Mouse (Mus musculus) fat pad, adult 2 months (tissue): ENCODE data around the gene Thsd1.
A peak's percentile ranks its signal among the peaks of the same experiment; 100 is the strongest.

Source experiments
- DNase-seq: peaks from one replicate; pipeline ENCODE4 v3.0.0-alpha.2; 2011; ENCODE audit warnings: low read depth, low spot score; ENCODE audit errors: extremely low read depth

Gene Thsd1

DNA sequence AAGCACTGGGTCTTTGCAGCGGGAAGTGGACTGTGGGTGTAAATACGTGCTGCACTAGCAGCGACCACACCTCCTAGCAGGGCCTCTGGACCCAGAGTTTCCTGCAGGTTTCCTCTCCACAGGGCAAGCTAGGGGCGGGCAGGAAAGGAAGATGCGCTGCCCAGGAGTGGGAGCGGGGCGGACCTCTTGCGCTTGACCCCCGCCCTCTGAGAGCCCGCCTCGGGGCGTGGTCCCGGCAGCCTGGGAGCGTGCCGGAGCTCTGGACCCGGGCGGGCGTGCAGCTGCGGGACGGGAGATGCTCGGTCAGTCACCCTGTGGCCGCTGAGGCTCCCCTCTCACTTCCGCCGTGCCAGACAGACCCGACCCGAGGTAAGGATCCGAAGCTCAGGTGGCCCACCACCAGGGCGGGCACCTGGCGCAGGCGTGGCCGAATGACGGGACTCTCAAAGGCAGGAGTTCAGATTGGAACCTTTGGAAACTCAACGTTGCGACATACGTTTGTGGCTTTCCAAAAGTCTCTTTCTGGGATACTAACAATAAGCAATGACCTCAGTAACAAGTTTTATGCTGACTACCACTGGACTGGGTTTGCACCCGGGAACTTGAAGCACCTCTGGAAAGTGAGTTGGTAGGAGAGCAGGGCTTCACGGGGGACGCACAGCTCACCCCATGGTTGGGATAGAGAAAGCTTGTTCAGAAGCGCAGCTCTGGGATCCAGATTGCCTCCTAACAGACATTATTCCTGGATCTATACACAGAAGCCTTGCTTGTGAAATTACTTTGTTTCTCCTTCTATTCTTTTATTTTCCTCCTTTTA is at the start of gene Thsd1:
TSS of gene Thsd1 (plus strand) at position 253 of the 817 bp plus-strand sequence.
- no peak for DNase-seq

DNA sequence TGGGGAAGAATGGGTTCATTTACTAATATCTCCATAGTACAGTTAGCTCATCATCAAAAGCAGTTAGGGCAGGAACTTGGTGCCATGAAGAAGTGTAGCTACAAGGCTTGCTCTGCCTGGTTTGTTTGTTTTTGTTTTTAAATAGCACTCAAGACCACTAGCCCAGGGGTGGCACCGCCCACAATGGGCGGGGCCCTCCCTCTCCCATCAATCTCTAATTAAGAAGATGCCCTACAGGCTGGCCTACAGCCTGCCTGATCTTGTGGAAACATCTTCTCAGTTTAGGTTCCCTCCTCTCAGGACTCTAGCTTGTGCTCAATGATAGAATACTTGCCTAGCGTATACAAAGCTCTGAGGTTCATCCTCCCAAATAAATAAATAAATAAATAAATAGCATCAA is 42.2 kb upstream of the Thsd1 start:
- DNase-seq = no peak

DNA sequence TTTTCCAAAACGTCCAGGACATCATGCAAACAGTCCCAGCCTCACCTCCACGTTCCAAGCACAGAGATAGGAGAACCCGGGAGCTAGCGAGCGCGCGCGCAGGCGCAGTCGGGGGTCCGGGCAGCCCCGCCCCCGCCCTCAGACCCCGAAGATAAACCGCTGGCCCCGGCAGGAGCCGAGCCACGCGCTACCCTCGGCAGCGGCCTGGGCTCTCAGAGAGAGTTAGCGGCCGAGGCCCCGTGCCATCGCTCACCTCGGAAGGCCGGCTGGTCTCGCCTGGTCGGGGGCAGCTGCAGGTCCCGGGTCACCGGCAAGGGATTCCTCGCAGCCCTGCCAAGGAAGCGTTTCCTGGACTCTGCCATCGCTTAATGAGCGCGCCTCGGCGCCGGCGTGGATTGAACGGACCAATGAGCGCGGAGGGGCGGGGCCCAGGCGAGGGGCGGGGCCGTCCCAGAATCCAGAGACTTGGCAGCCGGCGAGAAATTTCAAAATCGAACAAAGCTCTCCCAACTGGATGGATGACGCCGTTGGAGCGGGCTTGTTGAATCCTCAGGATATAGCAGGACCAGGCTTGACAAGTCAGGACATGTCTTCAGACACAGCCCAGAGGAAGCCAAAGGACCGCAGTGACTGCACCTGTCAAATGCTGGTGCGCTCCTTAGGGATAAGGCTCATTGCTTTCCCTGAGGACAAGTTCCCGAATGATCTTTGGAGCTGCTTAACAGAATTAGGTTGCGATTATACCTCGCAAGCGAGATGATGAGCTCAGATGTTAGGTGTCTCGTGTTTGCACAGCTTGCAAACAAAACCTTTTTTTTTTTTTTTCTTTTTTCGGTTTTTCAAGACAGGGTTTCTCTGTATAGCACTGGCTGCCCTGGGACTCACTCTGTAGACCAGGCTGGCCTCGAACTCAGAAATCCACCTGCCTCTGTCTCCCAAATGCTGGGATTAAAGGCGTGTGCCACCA is 41.4 kb upstream of the Thsd1 start, which contains the start of gene Ckap2:
TSS of gene Ckap2 (minus strand) at position 389 of the 967 bp plus-strand sequence.
- peak; percentile 94 for DNase-seq

DNA sequence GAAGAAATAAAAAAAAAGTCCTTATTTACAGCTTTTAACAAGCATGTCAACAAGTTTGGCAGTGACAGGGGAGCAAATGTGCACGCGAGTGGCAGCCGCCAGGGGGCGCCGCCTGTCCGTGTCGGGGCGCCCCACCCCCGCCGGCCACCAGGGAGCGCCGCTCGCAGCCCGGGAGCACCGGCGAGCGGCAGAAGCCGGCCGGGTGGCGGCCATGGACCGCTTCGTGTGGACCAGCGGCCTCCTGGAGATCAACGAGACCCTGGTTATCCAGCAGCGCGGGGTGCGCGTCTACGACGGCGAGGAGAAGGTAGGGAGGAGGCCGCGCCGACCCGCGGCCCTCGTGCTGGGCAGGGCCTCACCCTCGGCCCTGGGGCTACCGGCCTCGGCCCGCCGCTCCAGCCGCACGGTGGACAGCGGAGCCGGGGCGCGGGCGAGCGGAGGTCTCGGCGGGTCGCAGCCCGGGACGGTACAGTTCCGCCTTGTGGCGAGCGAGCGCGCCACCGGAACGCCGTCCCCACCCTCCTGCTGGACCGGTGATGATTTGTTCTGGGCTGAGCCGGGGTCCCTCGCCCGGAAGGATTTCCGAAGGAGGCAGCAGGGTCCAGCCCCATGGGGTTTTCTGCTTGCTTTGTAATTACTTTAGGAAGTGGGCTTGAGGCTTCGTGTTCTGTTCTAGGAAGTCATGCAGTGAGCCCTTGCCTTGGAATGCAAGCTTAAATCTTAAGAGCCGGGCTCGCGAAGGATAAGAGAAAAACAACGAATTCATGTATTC is 34.3 kb upstream of the Thsd1 start, which contains the start of gene Vps36:
TSS of gene Vps36 (plus strand) at position 150 of the 772 bp plus-strand sequence.
- no peak for DNase-seq

DNA sequence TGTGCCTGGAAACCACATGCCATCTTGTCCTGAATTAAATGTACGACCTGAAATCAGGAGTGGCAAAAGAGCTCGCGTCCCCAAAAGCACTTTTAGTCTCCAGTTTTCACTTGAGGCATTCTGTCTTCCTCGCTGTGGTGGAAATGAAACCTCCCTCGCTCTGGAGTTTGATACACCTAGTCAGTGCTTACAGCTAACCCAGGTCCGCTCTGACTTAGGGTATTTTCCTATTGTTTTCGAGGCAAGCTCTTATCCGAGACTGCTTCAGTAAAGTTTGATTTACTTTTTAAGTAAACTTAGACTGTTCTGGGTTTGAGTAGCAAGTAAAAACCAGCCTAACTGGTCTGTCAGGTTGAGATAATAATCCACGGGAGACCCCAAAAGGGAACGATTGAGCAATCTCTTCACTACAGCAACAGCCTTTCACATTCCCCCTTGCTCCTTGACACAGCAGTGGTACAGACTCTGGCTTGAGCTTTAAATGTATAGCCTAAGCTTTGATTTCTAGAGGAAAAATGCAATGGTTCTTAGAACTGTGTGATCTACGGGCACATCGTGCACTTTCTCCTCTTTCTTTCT is 33.6 kb upstream of the Thsd1 start:
- DNase-seq = no peak

DNA sequence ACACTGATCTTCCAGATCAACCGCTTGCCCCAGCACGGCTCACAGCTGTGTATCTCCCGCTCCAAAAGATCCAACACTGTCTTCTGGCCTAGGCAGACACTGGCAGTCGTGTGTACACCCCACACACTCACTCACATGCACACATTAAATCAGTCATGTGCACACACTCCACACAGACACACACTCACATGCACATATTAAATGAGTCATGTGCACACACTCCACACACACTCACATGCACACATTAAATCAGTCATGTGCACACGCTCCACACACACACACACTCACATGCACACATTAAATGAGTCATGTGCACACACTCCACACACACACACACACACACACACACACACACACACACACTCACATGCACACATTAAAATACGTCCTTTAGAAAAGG is 29.2 kb upstream of the Thsd1 start:
- no peak for DNase-seq

DNA sequence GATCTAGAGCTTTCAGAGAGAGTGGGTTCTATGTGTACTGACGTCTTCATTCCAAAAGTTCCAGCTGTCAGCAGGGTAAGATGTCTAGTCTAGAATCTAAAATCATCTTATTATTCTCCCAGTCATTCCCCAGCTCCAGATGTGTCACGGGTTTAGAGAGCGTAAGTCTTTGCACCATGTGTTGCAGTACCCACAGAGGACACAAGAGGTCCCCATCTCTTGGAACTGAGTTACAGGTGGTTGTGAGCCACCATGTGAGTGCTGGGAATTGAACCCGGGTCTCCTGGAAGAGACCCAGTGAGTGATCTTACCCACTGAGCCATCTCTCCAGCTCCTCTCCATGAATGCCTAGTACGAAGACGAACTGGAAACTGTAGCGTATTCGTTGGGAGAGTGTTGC is 27.6 kb upstream of the Thsd1 start:
- DNase-seq = no peak

DNA sequence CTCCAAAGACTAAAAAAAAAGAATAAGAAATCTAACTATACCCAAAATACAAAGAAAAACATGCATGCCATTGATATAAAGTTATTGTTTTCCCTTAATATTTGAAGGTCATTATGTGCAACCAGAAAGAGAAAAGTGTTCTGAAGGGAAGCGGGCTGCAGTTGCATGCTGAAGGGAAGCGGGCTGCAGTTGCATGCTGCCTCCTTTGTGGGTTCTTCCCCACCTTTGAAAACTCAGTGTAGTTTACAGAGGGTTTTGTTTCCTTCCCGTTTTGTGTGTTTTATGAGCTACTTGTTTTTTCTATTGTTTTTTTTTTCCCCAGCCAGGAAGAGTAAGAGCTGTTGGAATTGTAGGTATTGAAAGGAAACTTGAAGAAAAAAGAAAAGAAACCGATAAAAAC is 19.6 kb upstream of the Thsd1 start:
- DNase-seq = no peak

DNA sequence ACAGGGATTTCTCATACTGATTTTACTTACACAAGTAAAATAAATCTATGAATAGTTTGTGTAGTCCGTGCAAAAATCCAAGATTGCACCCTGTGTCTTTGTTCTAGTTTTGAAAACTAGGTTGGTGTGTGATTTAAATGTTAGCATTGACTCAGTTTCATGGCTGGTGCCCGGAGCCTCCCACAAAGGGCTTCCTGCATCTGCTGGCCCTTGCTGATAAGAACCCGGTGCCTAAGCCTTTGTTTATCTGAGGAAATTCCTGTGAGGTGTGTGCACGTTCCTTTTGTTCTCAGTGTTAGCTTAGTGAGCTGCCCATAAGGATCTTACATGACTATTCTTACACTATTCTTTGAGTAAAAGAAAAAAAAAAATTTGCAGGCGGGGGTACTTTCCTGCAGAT is 18.1 kb upstream of the Thsd1 start:
- no peak for DNase-seq

DNA sequence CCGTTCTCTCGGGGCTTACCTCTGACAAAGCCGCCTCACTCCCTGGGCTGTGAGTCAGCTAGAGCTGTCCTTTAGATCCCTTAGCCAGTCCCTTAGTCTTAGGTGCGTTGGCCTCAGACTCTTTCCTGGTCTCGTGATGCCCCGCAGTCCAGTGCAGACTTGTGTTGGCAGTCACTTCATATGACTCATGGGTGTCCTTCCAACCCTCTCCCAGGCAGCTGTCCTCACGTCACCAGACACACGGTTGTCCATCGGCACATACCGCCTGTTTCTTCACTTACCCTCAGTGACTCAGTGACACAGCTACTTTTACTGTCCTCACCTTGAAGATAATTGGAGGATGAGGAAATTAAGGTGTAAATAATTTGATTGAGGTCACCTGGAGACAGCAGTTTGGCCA is 12.3 kb upstream of the Thsd1 start:
- peak; percentile 83 for DNase-seq

DNA sequence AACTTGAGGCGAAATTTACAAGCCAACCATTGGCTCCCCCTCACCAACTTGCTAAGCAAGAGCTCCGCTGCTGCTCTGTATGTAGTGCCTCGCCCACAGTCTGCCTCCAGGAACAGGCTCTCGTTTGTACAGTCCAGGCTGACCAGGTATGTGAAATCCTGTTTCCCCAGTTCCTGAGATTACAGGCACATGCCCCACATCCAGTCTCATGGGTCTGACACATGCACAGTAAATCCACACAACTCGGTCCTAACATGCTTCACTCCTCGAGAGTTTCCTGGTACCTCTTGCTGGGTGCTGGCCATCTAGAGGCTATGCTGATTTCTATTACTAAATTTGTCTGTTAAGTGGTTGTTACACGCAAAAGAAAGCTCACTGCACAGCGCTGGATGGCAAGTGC is 752 bp upstream of the Thsd1 start:
- DNase-seq = peak; percentile 55

DNA sequence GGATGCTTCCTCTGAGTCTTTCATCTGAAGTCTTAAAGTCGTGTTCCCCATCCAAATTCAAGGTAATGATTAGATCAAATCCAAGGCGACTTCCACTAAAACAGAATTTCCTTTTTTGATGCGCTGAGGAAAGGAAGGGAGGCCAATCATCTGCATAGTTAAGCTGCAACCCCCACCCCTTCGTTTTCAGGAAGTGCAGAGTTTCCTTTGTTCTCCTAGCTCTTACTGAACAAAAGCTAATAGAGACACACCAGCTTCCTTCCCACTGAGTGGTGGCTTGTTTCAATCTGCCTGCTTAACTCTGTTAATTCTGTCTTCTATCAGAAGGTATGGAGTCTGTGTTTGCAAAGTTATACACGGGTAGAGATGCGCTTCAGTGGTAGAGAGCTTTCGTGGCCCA is 1.5 kb downstream of the Thsd1 start:
- no peak for DNase-seq

DNA sequence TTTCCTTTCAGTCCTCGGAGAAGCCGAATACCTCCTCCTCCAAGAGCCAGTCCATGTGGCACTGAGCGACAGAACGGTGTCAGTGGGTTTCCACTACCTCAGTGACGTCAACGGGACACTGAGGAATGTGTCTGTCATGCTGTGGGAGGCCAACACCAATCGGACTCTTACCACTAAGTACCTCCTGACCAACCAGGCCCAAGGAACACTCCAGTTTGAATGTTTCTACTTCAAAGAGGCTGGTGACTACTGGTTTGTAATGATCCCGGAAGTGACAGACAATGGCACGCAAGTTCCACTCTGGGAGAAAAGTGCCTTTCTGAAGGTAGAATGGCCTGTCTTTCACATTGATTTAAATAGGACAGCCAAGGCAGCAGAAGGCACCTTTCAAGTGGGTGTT is 15.9 kb downstream of the Thsd1 start:
- DNase-seq = no peak

DNA sequence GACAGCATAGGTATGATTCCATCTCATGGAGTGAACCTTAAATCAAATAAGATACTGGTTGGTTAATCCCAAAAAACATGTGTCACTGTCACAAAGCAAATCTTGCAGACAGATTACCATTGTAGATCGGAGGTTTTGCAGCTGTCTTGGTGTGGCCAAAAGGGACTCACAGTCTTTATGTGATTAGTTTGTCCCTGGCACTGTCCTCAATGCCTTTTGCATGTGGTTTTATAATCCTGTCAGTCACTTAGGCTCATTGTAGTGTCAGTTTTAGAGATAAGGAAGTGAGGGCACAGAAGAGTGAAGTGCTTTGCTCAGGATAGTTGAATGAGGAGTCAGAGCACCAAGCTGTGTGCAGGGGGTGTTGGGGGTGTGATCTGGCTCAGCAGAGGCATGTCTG is 18.6 kb downstream of the Thsd1 start:
- DNase-seq = no peak

DNA sequence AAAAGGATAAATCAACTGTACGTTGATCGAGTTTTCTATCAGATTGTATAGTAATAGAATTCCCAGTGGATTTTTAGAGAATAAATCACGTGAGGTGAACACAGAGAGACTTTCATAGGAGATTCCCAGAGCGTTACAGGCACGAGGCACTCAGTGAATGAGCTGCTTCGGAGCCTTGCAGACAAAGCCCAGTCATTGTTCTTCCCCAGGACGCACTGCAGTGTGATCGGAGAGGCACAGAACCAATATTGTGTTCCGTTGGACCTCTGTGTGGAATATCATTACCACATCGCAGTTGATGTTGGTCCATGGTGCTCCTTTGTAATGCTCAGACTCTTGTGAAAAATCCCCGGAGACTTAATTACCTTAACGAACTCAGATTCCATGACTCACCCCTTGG is 20.8 kb downstream of the Thsd1 start:
- no peak for DNase-seq

DNA sequence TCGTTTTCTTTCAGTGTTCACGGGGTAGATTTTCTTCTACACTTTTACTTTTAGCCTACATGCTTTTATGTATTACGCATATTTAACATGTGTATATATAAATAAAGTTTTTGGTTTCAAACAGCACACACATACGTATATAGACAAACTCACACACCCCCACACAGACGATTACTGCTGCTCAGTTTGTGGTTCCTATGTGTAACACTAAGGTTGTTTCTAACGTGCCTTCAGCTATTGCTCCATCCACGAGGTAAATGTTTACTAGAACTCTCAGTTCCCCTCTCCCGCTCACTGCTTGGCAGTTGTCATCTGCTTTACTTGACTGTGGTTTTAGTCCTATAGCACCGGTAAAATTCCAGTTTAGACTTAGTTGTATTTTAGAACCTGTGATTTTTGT is 22.0 kb downstream of the Thsd1 start:
- no peak for DNase-seq

DNA sequence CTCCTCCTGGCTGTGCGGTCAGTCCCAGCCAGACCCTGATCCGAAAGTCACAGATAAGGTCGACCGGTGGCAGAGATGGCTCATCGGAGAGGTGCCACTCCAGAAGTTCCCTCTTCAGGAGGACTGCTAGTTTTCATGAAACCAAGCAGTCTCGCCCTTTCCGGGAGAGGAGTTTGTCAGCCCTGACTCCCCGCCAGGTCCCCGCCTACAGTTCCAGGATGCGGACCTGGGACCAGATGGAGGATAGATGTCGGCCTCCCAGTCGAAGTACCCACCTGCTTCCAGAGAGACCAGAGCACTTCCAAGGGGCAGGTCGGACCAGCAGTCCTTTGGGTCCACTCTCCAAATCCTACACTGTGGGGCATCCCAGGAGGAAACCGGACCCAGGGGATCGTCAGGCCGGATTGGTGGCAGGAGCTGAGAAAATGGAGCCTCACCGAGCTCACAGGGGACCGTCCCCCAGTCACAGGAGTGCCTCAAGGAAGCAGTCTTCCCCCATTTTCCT is 31.9 kb downstream of the Thsd1 start:
- no peak for DNase-seq

DNA sequence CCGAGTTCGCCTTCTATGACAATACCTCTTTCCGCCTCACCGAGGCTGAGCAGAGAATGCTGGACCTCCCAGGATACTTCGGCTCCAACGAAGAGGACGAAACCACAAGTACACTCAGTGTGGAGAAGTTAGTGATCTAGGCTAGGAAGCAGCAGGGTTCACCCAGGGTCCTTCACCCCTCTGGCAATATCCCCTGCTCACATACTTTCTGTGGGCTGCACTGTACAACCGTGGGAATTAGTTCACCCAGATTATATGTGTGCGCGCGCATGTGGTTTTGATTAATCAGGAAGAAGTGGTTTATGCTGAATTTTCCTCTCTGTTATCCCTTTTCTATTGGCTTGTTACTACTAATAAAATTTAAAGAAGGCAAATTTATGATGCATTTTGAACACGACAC is 32.4 kb downstream of the Thsd1 start:
- DNase-seq = no peak

DNA sequence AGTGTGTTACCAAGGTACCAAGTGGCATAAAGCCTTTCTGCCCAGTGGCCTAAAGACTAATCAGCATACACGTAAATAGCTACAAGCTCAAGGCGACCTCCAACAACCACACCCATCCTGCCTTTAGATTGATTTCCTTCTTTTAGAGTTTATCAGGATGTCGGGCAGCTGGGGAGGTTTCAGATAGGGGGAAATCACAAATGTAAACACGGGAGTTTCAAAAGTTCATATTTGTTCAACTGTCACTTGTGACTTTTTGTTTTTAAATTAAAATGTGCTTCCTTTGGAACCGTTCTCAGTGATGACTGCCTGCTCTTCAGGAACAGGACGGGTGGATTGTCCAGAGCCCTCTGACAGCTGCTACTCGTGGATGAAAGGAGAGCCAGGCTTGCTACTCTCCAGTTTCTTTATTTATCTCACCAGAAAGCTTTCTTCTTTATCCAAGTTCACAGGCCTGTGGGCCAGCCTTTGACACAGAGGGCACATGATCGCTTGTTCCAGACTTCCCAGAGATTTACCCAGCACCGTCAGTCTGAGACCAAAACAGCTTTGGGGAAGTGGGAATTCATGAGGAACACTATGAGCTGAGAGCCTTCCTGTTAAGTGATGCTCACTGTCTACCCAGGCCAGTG is 33.1 kb downstream of the Thsd1 start:
- no peak for DNase-seq

DNA sequence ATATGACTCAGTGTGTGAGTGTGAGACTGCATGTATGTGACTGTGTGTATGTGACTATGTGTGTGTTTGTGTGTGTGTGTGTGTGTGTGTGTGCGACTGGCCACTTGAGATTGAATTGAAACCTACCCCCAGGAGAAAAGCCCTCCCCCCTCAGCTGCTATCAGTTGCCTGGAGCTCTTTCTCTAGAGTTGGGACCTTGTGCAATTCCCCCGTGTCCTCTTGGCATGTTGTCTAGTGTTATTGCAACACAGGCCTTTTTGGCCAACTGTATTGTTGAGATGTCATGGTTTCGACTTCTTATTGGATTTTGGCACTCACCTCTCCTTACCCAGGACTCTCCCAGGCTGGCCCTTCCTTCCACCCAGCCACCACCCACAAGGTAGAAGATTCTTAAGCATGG is 35.2 kb downstream of the Thsd1 start:
- peak; percentile 46 for DNase-seq
